Mouse (Mus musculus) heart, adult 9 months (tissue): ENCODE results near the gene Enkd1.

Experiments
- DNase-seq, 2 experiments: peaks; one replicate each; pipeline ENCODE4 v3.0.0; 2022; ENCODE audit warnings: low spot score in 2 of 2

The Enkd1 gene

DNA sequence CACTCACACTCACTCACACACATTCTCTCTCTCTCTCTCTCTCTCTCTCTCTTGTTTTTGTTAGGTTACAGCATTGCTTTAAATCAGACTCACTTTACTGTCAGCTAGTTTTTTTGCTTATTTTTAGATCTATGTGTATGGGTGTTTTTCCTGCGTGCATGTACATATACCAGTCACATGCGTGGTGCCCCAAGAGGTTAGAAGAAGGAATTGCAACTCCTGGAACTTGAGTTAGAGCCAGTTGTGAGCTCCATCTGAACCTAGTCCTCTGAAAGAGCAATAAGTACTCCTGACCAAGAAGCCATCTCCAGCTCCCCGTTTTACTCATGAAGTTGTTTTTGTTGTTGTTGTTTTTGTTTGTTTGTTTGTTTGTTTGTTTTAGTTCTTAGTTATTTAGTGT, 46.8 kb downstream of the Enkd1 start:
- no peak for DNase-seq

- DNase-seq, result no peak
Observed at GRCm38 (mm10) chr8:105657641-105658040, 50.4 kb downstream of the Enkd1 start.
